8 mouse cellular contexts compared by ENCODE assay signal in genomic region chr4:123956703-123957491, GRCm38 (mm10). TPM values are rescaled to one million over a fixed set of nuclear protein-coding genes. Genes with fewer than 3 reads are reported as not detected.
DNase-seq lines count a peak whose midpoint lies in the region; ATAC-seq lines count a peak whose summit lies in the region.

No protein-coding gene starts in this region.

- peak; percentile 36 for DNase-seq in adrenal gland, adult 8-10 months
- peak; percentile 67 for DNase-seq in embryo, embryonic 11.5 days (ENCODE audit: low read depth, low spot score)
- DNase-seq in gastrocnemius, postnatal 25 days: peak; percentile 63
- peak; percentile 47 for DNase-seq in induced T-regulatory cell, adult 2 months (ENCODE audit: low read depth)
- DNase-seq in left cerebral cortex, postnatal 10 days (ENCODE audit: extremely low spot score in 1 of 2, low spot score in 2 of 2): peak; percentile 52 to 86
- peak; percentile 87 for DNase-seq in right cerebral cortex, postnatal 14 days
- DNase-seq in urinary bladder, postnatal 36 days (ENCODE audit: low spot score in 2 of 2): peak; percentile 66 to 77

- intact Hi-C loops in left cerebral cortex, postnatal 10 days (cut with DNase I): loop anchor here (5.0 to 10.0 kb wide), 3 partner anchors 240 to 715 kb away; no protein-coding TSS in a partner anchor

- peak; percentile 96 for ATAC-seq in megakaryocyte progenitor cell, adult 5-6 weeks (replicated peaks; ENCODE audit: poor library complexity)

RNA-seq across cellular contexts. Expression of gene 4930535I16Rik, which starts 39.1 kb away (rescaled TPM):
- total RNA-seq in adrenal gland, adult 8-10 months (2022): not detected
- total RNA-seq in gastrocnemius, postnatal 25 days (2021): not detected
- not detected for total RNA-seq in left cerebral cortex, postnatal 10 days (2021)
- total RNA-seq in megakaryocyte progenitor cell, adult 5-6 weeks (2015): not detected in 2 replicates
- total RNA-seq in megakaryocyte progenitor cell, adult 5-6 weeks (2017): not detected in 2 replicates

RNA-seq across cellular contexts. Expression of gene Rragc, which starts 39.7 kb away (rescaled TPM):
- 10 to 100 TPM; 70.6 to 90.8 (median 79.6) TPM for total RNA-seq in adrenal gland, adult 8-10 months (2022)
- 10 to 100 TPM; 19.1 to 20.6 TPM for total RNA-seq in gastrocnemius, postnatal 25 days (2021)
- total RNA-seq in left cerebral cortex, postnatal 10 days (2021): 10 to 100 TPM; 47.4 to 52.6 TPM
- 33.7 and 42.3 TPM in 2 replicates for total RNA-seq in megakaryocyte progenitor cell, adult 5-6 weeks (2015)
- 35.7 and 37.0 TPM in 2 replicates for total RNA-seq in megakaryocyte progenitor cell, adult 5-6 weeks (2017)

RNA-seq across cellular contexts. Expression of gene Mycbp, which starts 52.3 kb away (rescaled TPM):
- 10 to 100 TPM; 32.3 to 57.6 (median 45.2) TPM for total RNA-seq in adrenal gland, adult 8-10 months (2022)
- 10 to 100 TPM; 16.4 to 18.3 TPM for total RNA-seq in gastrocnemius, postnatal 25 days (2021)
- total RNA-seq in left cerebral cortex, postnatal 10 days (2021): 10 to 100 TPM; 14.2 to 14.8 TPM
- 44.8 and 49.6 TPM in 2 replicates for total RNA-seq in megakaryocyte progenitor cell, adult 5-6 weeks (2015)
- 31.0 and 34.5 TPM in 2 replicates for total RNA-seq in megakaryocyte progenitor cell, adult 5-6 weeks (2017)

Comparison
In these comparisons a context has a peak if more than half of its experiments do, and no peak if none do; other contexts are left out.
1. Peak in every context shown above with its lines: DNase-seq and ATAC-seq.
2. DNase-seq: peak in every context shown above with its lines; median percentile 87 in right cerebral cortex, postnatal 14 days; 72 in urinary bladder, postnatal 36 days; 69 in left cerebral cortex, postnatal 10 days; 67 in embryo, embryonic 11.5 days; 63 in gastrocnemius, postnatal 25 days; 47 in induced T-regulatory cell, adult 2 months; 36 in adrenal gland, adult 8-10 months.